Mouse (Mus musculus) ovary, adult 18-20 months (tissue): Measurements from ENCODE around the gene Tanc2.

ENCODE experiments used
- DNase-seq: peaks from one replicate; pipeline ENCODE4 v3.0.0; 2022; ENCODE audit warnings: low spot score, mixed read lengths

Tanc2 gene

DNA sequence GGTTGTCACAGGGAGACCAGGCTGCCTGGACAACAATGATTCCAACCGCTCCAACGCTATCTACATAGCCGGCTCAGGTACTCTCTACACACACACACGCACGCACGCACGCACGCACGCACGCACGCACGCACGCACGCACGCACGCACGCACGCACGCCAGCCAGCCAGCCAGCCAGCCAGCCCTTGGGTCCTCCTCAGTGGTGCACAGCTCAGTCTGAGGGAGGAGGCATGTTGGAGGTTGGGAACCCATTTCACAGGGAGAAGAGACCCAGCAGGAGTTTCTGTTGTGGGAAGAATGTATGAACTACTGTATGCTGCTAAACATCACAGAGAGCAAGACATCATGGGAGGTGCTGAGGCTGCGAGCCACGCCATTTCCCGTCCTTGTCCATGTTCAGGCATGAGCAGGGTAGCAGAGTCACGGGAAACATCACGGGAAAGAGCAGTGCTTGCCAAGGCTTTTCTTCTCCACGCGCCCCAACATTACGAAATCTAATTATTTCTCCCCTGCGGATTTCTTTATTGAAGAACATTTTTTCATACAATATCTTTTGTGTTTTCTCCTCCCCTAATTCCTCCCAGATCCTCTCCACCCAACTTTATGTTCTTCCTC is 366.1 kb downstream of the Tanc2 start:
- DNase-seq: no peak

DNA sequence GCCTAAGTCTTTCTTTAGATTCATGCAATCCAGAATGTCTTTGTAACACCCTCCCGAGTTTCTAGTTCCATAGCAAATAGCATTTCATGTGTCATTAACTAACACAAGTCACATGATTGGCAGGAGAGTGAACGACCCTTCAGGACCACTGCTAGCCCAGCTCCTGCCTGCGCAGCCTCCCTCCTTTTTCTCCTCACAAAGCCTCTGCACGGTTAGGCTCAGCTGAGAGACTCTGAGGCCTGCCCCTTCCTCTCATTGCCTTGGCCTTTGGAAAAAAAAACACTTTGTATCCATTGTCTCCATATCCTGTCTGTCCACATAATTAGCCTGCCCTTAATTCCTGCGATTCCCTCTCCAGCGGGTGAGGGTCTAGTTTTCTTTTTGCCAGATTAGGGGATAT is 367.7 kb downstream of the Tanc2 start:
- DNase-seq: no peak

DNA sequence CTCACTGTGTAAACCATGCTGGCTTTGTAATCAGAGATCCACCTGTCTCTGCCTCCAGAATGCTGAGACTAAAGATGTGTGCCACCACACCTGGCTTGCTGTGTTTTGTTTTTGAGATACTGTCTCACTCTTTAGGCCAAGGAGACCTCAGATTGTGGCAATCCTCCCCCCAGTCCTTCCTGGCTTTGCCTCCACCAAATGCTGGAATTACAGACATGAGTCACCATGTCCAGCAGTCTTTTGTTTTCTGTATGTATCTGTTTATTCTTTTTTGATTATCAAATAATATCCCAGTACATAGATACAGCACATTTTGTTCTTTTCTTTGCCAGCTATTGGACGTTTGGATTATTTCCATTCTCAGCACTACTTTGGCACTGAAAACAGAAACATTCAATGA is 368.8 kb downstream of the Tanc2 start:
- DNase-seq: no peak

DNA sequence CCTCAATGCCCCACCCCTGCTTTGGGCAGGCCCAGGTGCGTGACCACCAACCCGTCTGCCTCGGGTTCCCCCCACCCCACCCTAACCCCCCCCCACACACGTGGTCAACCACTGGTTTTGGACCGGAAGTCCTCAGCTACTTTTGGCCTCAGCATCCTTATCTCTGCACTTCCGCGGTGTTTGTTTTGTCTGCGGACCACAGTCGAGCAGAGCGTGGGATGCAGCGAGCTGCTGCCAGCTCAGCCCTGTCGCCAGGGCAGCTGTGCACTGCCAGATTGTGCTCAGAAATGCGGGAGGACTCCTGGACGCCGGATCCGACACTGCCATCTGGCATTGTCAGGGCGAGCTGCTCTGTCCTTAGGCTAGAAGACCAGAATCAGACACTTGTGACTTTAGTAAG is 369.6 kb downstream of the Tanc2 start:
- DNase-seq: peak; percentile 70

DNA sequence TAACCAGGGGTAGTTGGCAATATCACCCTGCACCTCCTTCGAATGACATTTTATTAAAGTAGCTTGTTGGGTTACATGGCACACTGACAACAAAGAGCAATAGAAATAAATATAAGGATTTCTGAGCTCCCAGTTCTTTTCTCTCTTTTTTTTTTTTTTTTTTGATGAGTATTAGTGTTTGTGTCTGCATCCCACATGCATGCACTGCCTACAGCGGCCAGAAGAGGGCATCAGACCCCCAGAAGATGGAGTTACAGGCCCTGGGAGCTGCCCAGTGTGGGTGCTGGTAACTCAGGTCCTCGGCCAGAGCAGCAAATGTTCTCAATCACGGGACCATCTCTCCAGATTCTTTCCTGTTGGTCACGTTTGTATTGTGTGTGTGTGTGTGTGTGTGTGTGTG is 374.9 kb downstream of the Tanc2 start:
- DNase-seq: no peak

DNA sequence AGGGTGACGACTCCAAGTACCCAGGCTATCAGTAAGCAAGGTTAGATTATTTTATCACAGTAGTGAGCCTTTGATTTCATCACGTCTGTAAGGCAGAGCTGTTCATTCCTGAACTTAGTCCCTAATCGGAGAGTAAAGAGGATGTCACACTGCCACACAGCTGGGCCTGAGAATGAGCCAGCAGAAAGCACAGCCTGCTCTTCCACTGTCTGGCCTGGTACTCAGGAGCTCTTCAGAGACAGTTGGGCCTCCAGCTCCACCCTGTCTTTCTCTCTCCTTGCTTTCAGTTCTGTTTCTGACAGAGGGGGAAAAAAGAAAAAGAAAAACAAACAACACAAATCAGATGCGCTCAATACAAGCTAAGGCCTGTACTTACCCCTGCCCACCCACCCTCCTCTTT is 376.5 kb downstream of the Tanc2 start:
- no peak for DNase-seq

DNA sequence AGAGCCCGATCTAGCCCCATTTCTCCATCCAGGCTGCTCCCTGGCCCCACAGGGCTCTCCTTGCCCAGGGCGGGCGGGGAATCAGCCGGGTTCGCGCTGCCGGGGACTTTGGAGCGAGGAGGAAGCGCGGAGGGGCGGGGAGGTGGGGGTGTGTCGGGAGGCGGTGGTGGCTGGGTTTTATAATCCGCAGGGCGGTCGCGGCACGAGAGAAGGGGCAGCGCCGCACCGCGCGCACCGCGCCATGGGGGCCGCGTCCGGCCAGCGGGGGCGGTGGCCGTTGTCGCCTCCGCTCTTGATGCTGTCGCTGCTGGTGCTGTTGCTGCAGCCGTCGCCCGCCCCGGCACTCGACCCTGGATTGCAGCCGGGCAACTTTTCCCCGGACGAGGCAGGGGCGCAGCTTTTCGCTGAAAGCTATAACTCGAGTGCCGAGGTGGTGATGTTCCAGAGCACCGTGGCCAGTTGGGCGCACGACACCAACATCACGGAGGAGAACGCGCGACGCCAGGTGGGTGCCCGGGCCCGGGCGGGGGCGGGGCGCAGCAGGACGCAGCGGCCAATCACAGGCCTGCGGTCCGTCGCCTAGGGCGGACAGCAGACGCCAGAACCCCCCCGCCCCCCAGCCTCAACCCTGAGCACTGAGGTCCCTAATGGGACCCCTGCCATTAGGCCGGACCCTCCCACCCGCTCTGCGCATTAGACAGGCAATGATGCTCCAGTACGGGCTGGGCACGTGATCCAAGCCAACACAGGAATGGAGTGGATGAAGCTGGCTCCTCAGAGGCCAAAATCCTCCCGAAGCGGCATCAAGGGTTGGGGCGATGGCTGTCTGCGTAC is 378.2 kb downstream of the Tanc2 start, which contains the start of gene Ace:
Gene Ace, plus strand, starts transcription at position 205 of the 834 bp plus-strand sequence.
- no peak for DNase-seq

DNA sequence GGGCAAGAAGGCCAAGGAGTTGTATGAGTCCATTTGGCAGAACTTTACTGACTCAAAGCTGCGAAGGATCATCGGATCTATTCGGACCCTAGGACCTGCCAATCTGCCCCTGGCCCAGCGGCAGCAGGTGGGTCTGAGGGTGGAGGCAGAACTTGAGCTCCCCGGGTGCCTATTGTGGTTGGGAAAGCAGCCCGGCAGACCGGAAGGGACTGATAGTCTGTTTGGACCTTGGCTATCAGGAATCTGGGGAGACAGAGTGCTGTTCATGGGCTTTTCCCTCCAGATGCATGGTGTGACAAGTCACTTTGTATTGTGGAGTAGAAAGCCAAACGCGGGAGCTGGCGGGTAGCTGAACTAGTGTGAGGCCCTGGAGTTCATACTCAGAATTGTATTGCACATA is 379.2 kb downstream of the Tanc2 start:
- no peak for DNase-seq

DNA sequence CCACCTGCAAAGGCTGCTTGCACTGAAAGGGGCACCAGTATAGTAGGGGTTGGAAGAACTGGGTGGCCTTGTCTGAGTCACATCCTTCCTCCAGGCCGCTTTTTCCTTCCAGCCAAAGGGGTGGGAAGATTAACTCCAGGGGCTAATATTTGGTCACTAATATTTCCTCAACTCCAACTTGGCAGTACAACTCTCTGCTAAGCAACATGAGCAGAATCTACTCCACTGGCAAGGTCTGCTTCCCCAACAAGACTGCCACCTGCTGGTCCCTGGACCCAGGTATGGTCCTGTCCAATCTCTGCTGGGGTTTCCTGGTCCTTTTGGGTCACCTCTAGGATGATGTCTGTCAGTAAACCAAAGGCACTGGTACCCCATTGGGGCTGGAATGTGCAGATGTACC is 379.7 kb downstream of the Tanc2 start:
- no peak for DNase-seq

DNA sequence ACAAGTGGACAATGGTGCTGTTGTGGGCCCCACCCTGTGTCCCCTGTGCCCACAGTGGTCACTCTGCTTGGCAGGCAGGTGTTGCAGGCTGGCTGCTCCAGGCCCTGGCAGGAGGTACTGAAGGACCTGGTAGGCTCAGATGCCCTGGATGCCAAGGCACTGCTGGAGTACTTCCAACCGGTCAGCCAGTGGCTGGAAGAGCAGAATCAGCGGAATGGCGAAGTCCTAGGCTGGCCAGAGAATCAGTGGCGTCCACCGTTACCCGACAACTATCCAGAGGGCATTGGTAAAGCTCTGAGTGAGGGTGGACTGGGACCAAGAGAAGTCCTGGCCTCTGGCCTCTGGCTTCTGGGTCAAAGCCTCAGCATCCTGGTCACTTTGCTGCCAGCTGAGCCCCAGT is 384.8 kb downstream of the Tanc2 start:
- DNase-seq: no peak

DNA sequence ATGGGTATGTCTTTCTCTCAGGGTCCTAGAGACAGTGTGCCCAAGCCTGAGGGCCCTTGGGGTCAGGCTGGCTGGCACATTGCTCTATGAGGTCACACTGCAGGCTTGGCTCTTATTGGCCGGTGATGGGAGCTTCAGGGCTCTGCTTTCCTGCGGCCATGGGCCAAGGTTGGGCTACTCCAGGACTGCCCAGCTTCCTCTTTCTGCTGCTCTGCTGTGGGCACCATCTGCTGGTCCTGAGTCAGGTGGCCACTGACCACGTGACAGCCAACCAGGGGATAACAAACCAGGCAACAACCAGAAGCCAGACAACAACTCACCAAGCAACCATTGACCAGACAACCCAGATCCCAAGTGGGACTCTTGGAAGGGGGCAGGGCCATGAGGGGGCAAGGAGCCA is 385.3 kb downstream of the Tanc2 start:
- DNase-seq: no peak

DNA sequence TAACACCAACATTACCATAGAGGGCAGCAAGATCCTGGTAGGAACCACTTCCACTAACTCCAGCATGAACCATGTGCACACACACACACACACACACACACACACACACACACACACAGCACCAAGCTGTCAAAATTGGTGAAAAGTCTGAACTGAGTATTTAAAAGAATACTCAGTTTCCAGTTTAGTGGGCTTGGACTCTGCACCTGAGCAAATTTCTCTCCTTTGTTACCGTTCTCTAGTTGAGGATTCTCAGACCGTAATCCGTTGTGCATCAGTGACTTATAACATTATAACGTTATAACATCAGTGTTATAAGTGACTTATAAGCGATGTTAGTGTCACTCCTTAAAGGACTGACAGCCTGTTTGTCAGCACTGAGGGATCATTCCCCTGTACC is 385.9 kb downstream of the Tanc2 start:
- no peak for DNase-seq

DNA sequence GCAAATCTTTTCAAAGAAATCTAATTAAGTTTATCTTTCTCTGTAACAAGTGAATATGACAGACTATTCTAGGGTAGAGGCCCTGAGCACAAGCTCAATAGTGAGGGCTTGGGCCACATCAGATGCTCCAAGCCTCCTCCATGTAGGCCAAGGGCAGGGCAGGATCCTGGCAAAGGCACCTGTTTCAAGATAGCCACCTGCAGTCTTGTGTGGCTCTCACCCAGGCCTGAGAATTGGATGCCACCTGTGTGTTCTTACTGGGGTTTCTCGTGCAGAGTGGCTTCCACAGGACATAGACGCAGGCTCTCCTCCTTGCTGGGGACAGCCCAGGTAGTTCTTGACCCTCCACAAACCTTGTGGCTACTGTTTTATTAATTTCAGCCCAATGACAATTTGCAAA is 388.4 kb downstream of the Tanc2 start:
- no peak for DNase-seq

DNA sequence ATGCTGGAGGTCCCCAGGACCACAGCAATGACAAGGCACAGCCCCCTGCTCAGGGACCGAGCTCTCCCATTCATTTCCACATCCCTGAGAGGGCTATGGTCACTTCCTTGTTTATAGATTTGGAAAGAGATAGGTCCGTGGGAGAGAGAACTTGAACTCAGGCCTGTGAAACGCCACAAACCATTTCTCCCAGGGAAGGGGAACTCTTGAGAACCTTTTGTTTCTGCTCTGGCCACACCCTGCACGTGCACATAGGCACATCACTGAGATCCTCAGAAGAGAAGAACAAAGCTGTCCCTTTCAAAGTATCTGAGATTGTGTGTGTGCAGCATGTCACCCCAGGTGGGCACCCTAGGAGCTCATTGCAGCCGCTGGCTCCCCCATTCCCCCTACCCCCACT is 388.8 kb downstream of the Tanc2 start:
- DNase-seq: no peak
